Mouse (Mus musculus) cerebellum, postnatal 10 days (tissue): ENCODE measurements around the gene Krtap5-5.
"Not testable (repeated sequence)": the region's sequence is repeated elsewhere in the genome, so short reads cannot be mapped to it uniquely, and the experiment has no call there.

ENCODE experiments used
- DNase-seq, 2 experiments: peaks; one replicate each; pipeline ENCODE4 v3.0.0; 2021; ENCODE audit warnings: mixed read lengths in 2 of 2

Krtap5-5 gene

DNA sequence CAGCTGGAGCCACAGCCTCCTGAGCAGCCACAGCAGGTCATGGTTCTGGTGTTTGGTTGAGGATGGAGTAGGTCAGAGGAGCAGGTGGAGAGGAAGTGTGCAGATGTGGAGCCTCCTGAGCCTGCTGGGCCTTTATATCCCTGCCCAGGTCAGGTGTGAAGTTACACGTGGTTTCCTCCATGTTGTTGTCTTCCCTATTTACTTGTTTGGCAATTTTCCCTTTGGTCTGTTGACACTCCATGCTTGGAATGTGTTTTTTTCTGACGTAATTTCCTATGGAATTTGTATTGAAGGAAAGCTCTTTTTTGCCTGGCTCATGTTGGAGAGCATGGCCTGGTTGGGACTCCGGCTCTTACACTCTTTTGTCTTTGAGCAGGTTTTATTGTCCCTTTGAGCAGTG, at the start of gene Krtap5-5:
Krtap5-5 (minus strand) TSS at position 101 of the 400 bp plus-strand sequence.
- not testable (repeated sequence) for DNase-seq

DNA sequence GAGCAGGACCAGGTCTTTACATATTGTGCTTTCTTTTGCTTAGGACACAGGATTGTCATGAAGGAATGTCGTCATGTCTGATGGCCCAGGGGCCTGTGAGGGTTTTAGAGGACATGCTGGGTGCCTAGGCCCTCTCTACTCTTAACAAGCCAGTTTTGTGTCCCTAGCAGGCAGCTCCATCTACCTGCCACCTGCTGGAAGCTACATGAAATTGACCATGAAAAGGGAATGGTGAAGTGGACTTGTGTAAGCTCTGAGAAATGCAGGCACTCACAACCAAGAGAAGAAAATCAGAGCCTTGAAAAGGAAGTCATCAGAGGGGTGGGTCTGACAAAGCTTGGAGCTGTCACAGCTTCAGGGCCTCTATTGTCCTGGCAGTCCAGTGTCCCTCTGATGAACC, 49.5 kb upstream of the Krtap5-5 start:
- not testable (repeated sequence) for DNase-seq

DNA sequence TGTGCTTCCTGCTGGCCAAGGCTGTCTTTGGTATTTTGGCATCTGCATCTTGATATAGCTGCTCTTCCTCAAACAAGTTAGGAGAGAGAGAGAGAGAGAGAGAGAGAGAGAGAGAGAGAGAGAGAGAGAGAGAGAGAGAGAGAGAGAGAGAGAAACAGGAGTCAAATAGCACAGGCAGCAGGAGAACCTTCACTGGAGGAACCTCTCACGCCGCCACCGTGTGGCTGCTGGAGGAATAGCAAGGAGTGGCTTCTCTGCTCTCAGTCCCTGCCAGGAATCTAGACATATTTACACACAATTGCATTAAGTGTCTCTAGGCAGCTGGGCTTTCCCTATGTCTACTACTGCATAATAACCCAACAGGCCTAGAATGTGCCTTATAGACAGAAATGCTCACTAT, 48.4 kb upstream of the Krtap5-5 start:
- peak; percentile 88 to 89 for DNase-seq

DNA sequence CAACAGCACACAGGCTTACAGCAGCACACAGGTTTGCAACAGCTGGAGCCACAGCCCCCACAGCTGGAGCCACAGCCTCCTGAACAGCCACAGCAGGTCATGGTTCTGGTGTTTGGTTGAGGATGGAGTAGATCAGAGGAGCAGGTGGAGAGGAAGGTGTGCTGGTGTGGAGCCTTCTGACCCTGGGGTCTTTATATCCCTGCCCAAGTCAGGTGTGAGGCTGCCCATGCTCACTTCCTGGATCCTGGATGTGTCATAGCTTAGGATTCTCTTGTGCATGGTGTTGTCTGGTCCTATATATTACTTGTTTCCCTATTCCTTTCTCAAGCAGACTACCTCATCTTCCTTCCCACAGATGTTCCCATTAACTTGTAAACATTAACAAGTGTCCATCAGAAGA, 44.5 kb upstream of the Krtap5-5 start, which contains the start of gene Gm4559:
Gm4559 (minus strand) TSS at position 101 of the 400 bp plus-strand sequence.
- DNase-seq, result not testable (repeated sequence)

DNA sequence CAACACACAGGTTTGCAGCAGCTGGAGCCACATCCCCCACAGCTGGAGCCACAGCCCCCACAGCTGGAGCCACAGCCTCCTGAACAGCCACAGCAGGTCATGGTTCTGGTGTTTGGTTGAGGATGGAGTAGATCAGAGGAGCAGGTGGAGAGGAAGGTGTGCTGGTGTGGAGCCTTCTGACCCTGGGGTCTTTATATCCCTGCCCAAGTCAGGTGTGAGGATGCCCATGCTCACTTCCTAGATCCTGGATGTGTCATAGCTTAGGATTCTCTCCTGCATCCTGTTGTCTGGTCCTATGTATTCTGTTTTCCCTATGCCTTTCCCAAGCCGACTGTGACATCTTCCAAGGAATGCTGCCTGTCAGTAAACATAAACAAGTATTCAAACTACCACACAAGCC, 28.5 kb upstream of the Krtap5-5 start, which contains the start of gene Gm2431:
Gm2431 (minus strand) TSS at position 101 of the 400 bp plus-strand sequence.
- DNase-seq, result not testable (repeated sequence)

DNA sequence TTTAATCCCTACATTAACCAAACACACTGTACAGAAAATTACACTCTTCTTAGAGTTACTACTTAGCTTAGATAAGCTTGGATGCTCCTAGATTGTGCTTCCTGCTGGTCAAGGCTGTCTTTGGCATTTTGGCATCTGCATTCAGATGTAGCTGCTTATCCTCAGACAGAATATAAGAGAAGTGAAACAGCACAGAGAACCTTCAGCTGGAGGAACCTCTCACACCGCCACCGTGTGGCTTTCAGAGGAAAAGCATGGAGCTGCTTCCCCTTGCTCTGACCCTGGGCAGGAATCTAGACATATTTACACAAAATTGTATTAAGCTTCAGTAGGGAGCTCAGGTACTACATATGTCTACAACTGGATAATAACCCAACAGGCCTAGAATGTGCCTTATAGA, 25.7 kb upstream of the Krtap5-5 start:
- DNase-seq, result peak; percentile 66 to 70

DNA sequence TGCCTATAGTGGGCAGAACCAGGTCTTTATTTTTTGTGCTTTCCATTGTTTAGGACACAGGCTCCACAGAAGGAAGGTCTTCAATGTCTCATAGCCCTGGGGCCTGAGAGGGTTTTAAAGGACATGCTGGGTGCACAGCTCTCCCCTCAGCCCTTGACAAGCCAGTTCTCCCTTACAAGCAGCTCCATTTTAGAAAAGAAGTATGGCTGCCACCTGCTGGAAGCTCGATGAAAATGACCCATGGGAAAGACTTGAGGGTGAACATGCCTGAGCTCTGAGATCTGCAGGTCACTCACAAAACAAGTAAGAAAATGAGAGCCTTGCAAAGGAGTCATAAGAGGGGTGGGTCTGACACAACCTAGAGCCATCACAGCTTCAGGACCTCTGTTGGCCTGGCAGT, 20.1 kb upstream of the Krtap5-5 start:
- DNase-seq, result peak; percentile 76 to 80

DNA sequence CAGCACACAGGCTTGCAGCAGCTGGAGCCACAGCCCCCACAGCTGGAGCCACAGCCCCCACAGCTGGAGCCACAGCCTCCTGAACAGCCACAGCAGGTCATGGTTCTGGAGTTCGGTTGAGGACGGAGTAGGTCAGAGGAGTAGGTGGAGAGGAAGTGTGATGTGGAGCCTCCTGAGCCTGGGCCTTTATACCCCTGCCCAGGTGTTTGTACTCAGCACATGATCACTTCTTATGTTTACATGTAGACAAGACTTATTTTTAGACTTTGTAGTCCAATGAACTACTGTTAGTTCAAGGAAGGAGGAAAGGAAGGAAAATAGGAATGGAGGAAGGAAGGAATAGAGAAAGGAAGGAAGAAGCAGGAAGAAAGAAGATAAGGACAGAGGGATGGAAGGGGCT, 11.2 kb upstream of the Krtap5-5 start, which contains the start of gene Gm40460:
Gm40460 (minus strand) TSS at position 101 of the 400 bp plus-strand sequence.
- DNase-seq, result no peak

DNA sequence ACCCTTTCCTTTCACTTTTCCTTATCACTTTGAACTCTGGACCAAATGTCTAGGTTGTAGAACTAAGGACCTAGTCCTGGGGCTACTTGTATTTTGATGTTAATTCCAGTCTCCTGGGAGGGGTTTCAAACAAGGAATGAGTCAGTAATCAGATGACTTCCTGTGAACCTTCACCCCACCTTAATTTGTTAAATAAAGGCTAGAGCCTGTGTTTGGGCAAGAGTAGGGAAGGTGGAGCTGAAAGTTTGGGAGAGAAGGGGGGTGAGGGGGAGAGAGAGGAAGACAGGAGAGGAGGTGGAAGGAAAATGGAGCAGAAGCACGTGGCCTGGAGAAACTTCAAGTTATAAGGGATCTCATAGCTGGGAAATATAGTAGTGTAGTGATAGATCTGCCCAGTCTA, 1.8 kb upstream of the Krtap5-5 start:
- DNase-seq, result no peak

DNA sequence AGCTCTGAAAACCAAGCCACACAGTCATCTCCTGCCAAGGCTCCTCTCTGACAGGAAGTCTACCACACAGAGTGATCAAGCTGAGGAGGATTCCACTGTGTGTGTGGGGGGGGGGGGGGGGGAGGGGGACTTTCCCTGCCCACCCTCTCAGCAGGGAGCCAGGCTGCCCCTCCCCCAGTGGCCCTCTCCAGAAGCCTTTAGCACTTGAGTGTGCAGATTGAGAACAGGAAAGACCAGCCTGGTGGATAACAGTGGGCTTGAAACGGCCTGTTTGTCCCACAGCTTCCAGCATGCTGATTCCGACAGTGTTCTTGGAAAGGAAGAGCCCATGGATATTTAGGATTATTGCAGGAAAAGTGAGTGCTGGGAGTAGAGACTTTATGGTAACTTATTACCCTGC, 5.3 kb downstream of the Krtap5-5 start:
- peak; percentile 20 to 25 for DNase-seq

DNA sequence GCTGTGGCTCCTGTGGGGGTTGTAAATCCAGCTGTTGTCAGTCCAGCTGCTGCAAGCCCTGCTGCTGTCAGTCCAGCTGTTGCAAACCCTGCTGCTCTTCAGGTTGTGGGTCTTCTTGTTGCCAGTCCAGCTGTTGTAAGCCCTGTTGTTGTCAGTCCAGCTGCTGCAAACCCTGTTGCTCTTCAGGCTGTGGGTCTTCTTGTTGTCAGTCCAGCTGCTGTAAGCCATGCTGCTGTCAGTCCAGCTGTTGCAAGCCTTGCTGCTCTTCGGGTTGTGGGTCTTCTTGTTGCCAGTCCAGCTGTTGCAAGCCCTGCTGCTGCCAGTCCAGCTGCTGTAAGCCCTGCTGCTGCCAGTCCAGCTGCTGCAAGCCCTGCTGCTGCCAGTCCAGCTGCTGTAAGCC, 17.6 kb downstream of the Krtap5-5 start:
- DNase-seq, result not testable (repeated sequence)

DNA sequence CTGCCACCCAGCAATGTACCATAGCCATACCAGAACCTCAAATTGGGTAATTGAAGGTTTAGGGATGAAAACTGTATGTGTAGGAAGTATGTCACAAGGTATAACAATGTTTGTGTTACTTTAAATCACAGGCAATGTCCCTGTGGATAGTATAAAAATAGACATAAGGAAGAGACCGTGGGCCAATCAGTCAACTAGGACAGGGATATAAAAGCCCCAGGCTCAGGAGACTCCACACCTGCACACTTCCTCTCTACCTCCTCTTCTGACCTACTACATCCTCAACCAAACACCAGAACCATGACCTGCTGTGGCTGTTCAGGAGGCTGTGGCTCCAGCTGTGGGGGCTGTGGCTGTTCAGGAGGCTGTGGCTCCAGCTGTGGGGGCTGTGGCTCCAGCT, 18.2 kb downstream of the Krtap5-5 start, which contains the start of gene Gm7579:
Gm7579 (plus strand) TSS at position 301 of the 400 bp plus-strand sequence.
- DNase-seq, result no peak

DNA sequence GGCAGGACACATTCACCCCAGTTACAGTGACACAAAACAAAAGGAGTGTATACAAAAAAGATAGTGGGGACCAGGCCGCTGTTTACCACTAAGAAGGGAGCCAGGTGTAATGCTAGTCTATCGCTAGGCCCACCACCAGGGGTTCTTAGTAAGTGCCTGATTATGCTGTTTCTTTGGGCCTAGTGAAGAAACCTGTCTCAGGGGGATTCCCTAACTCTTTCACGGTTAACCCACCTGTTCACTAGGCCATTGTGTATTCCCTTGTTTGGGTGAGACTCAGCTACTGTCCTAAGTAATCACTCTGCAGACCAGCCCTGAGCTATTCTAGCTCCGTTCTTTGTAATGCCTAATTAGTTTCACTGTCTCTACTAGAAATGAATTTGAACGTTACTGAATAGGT, 22.9 kb downstream of the Krtap5-5 start:
- DNase-seq, result not testable (repeated sequence)

DNA sequence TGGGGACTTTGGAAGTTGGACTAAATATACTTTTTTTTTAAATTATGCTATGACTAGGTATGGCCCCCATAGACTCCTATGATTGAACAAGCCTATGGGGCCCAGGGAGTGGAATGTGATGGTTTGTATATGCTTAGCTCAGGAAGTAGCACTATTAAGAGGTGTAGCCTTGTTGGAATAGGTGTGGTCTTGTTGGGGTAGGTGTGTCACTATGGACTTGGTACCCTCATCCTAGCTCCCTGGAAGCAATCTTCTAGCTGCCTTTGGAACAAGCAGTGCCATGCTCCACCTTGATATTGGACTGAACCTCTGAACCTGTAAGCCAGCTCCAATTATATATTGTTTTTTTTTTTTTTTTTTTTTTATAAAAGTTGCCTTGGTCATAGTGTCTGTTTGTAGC, 24.3 kb downstream of the Krtap5-5 start:
- no peak for DNase-seq

DNA sequence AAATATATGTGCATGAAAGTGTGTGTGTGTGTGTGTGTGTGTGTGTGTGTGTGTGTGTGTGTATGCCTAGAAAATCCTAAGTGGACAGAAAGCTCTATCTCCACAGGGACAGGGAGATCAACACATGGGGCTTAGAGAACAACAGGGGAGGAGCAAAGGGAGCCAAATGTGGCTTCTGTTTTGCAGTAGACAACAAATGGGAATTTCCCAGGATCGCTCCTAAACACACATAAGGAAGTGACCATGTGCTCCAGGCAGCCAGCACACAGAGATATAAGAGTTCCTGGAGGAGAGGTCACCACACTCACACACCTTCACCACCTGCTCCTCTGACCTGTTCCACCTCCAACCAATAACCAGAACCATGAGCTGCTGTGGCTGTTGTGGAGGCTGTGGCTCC, 28.7 kb downstream of the Krtap5-5 start, which contains the start of gene Krtap5-3:
Krtap5-3 (plus strand) TSS at position 301 of the 400 bp plus-strand sequence.
- DNase-seq, result no peak

DNA sequence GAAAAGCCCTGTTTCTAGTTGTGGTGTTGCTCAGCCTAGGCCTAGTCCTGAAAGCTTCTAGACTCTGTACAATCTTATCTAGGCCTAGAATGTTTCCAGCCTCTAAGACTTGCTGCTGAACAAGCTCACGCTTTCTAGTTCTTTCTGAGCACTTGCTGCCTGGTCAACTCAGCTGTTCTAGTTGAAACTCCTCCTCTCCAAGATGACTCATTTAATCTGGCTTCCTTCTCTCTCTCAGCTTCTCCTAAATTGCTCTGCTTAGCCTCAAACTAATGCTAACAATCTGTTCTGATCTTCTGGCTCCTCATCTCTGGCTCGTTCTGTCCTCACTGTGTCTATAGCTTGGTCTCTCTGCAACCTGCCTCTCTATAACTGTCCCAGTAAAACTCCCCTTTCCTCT, 31.0 kb downstream of the Krtap5-5 start:
- DNase-seq, result no peak

DNA sequence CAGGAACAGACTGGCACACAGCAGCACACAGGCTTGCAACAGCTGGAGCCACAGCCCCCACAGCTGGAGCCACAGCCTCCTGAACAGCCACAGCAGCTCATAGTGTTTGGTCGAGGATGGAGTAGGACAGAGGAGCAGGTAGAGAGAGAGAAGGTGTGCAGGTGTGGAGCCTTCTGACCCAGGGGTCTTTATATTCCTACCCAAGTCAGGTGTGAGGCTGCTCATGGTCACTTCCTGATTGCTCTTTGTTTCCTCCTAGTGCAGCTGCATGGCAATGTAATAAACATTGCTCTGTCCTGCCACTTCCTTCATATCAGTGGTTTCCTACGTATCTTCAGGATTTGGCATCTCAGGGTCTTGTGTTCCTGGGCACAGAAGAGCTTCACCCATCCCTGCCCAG, 39.5 kb downstream of the Krtap5-5 start, which contains the start of gene Gm10153:
Gm10153 (minus strand) TSS at position 101 of the 400 bp plus-strand sequence.
- DNase-seq, result no peak

DNA sequence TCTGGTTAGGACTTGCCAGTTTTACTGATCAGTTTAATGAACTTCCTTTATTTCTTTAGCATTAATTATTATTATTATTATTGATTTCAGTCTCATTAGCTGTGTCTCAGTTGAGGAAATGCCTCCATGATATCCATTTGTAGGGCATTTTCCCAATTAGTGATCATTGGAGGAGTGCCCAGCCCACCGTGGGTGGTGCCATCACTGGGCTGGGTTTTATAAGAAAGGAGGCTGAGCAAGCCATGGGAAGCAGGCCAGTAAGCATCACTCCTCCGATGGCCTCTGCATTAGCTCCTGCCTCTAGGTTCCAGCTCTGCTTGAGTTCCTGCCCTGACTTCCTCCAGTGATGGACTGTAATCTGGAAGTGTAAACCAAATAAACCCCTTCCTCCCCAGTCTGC, 41.6 kb downstream of the Krtap5-5 start:
- DNase-seq, result peak; percentile 35 to 53

DNA sequence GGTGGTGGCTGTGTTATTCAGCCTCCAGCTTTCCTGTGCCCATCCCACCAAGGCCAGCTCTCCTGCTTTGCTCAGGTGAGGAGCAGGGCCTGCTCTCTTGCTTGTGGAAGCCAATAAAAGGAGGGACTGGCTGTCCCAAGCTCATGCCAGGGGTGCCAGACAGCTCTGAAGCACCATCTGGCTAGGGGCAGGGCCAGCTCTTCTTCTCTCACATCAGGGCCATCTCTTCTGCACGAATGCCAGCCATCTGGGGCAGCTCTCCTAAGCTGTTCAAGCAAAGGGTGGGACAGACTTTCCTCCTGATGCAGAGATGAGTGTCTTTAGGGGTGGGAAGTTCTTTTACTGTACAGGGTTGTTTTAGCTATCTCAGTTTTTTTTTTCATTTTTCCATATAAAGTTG, 48.8 kb downstream of the Krtap5-5 start:
- DNase-seq, result peak; percentile 73 to 87
